Mouse (Mus musculus): ENCODE measurements around the gene Cc2d2a.

The Cc2d2a gene

GRCm38 (mm10) chr5:43728375-43729165, 66.4 kb downstream of the Cc2d2a start:
- no peak for DNase-seq

GRCm38 (mm10) chr5:43732381-43732780, 70.2 kb downstream of the Cc2d2a start:
- DNase-seq: no peak

GRCm38 (mm10) chr5:43744187-43744586, 82.0 kb downstream of the Cc2d2a start:
- DNase-seq: no peak

- DNase-seq: no peak
Observed at GRCm38 (mm10) chr5:43745156-43745555, 83.0 kb downstream of the Cc2d2a start.

- no peak for DNase-seq
Observed at GRCm38 (mm10) chr5:43748039-43748438, 85.9 kb downstream of the Cc2d2a start.

- DNase-seq: no peak
Observed at GRCm38 (mm10) chr5:43749092-43749491, 86.9 kb downstream of the Cc2d2a start.

- no peak for DNase-seq
Observed at GRCm38 (mm10) chr5:43770618-43771354, 108.6 kb downstream of the Cc2d2a start.

GRCm38 (mm10) chr5:43771555-43771954, 109.4 kb downstream of the Cc2d2a start:
- DNase-seq: no peak

GRCm38 (mm10) chr5:43776407-43776806, 114.3 kb downstream of the Cc2d2a start:
- no peak for DNase-seq

- DNase-seq: no peak
Observed at GRCm38 (mm10) chr5:43776993-43777392, 114.8 kb downstream of the Cc2d2a start.

- DNase-seq: no peak
Observed at GRCm38 (mm10) chr5:43778583-43778982, 116.4 kb downstream of the Cc2d2a start.

GRCm38 (mm10) chr5:43781423-43781976, 119.4 kb downstream of the Cc2d2a start:
- no peak for DNase-seq

GRCm38 (mm10) chr5:43781977-43782930, 120.1 kb downstream of the Cc2d2a start:
- DNase-seq: peak; percentile 89

GRCm38 (mm10) chr5:43783996-43784395, 121.8 kb downstream of the Cc2d2a start:
- no peak for DNase-seq

- no peak for DNase-seq
Observed at GRCm38 (mm10) chr5:43786607-43787006, 124.5 kb downstream of the Cc2d2a start.

GRCm38 (mm10) chr5:43787976-43788752, 126.0 kb downstream of the Cc2d2a start:
- DNase-seq: no peak

All from kidney, postnatal 10 days (tissue).